Mouse (Mus musculus): ENCODE measurements around the gene Ctnnbl1. TPM values are rescaled to one million over a fixed set of nuclear protein-coding genes. Genes with fewer than 3 reads are reported as not detected.

Ctnnbl1 gene
- polyA plus RNA-seq, 1 experiment from 2014 or later, result 62.7 TPM

DNA sequence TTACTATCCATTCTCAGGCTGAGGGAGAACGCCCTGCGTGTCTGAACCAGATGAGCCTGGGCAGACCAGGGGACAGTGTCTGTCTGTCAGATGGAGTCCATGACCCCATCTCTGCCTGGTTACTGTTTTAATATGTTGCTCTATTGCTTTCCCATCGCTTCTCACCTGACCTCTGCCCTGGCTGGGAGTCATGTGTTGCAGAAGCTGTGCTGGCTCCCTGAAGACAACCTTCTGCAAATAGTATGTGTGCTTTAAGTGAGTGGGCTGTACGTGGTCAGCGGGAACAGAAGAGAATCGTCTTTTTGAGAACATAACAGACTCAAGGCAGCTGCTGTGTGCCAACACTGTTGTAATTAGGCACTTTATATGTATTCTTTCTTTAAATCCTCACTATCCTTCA lies 47.0 kb downstream of the Ctnnbl1 start:
- H3K27me3 ChIP-seq (ENCODE audit: control insufficient read depth, insufficient read depth, low read depth, low read length), result no peaks in the 10 kb centered on the region
- H3K4me3 ChIP-seq (ENCODE audit: low read depth, low read length), result no peak overlapping the region
- H3K4me2 ChIP-seq (ENCODE audit: low read length), result no peak overlapping the region
- ATAC-seq, result no peak
- H3K27ac ChIP-seq (ENCODE audit: low read length), result no peak overlapping the region
- no peak overlapping the region for H3K9ac ChIP-seq (ENCODE audit: low read depth, low read length)
- 89% methylated on average over 6 of the region's 6 CpGs for WGBS
- H3K4me1 ChIP-seq (ENCODE audit: control insufficient read depth, insufficient read depth, low read length), result peaks cover 9% of the 10 kb centered on the region
- H3K36me3 ChIP-seq (ENCODE audit: control insufficient read depth, insufficient read depth, low read length), result no peaks in the 10 kb centered on the region; the same call in 1 of the 2 replicates
- H3K9me3 ChIP-seq (replicated peaks; ENCODE audit: control insufficient read depth, low read length, poor library complexity, severe bottlenecking), result no peaks in the 10 kb centered on the region

DNA sequence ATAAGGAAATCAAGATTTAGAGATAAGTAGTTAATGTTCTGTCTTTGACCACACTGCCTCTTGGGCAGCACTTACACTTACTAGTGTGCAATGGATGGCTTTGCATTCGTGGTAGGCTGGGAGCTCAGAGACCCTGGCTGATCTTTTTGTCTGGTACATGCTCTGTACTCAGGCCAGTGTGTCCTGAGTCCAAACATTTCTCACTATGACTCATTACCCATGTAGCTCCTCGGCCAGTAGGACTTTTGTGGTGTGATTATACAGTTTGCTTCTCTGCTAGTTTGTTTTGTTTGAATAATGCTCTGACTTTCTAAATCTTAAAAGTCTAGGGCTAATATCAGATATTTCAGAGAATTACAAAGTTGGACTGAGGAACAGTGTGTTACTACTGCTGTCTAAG lies 47.4 kb downstream of the Ctnnbl1 start:
- Histone ChIP-seq H3K9ac (ENCODE audit: low read depth, low read length) (no peak overlapping the region), H3K4me3 (ENCODE audit: low read depth, low read length) (no peak overlapping the region), H3K4me2 (ENCODE audit: low read length) (no peak overlapping the region), H3K27ac (ENCODE audit: low read length) (no peak overlapping the region), H3K9me3 (replicated peaks; ENCODE audit: control insufficient read depth, low read length, poor library complexity, severe bottlenecking) (no peaks in the 10 kb centered on the region), H3K36me3 (ENCODE audit: control insufficient read depth, insufficient read depth, low read length) (no peaks in the 10 kb centered on the region; the same call in 1 of the 2 replicates), H3K27me3 (ENCODE audit: control insufficient read depth, insufficient read depth, low read depth, low read length) (no peaks in the 10 kb centered on the region), H3K4me1 (ENCODE audit: control insufficient read depth, insufficient read depth, low read length) (peaks cover 10% of the 10 kb centered on the region)
- ATAC-seq, result no peak
- WGBS, result 77% methylated on average over 2 of the region's 2 CpGs

DNA sequence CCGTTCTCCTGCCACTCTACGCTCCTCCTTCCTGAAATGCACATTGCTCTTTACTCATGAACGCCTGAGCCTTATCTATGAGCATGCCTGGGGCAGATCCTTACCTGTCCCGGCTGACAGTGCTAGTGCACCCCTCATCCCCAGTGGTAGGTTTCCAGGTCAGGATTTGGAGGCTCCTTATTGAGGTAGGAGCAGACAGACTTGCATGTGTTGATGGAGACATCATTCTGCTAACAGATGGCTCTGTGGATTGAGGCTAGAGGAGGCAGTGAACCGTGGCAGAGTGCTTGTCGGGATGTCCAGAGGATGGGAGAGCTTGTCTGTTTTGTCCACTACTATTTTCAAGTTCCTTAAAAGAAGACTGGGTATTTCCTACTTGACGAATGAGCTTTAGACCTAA lies 52.0 kb downstream of the Ctnnbl1 start:
- H3K4me3 ChIP-seq (ENCODE audit: low read depth, low read length), result no peak overlapping the region
- H3K4me1 ChIP-seq (ENCODE audit: control insufficient read depth, insufficient read depth, low read length), result peaks cover 18% of the 10 kb centered on the region
- no peaks in the 10 kb centered on the region for H3K27me3 ChIP-seq (ENCODE audit: control insufficient read depth, insufficient read depth, low read depth, low read length)
- H3K9ac ChIP-seq (ENCODE audit: low read depth, low read length), result peak overlapping the region; percentile 36; the same call in 1 of the 2 replicates
- 71% methylated on average over 7 of the region's 7 CpGs for WGBS
- no peak overlapping the region for H3K27ac ChIP-seq (ENCODE audit: low read length)
- peak; percentile 22; the same call in 1 of the 2 replicates for ATAC-seq
- no peaks in the 10 kb centered on the region for H3K36me3 ChIP-seq (ENCODE audit: control insufficient read depth, insufficient read depth, low read length)
- no peak overlapping the region for H3K4me2 ChIP-seq (ENCODE audit: low read length)
- no peaks in the 10 kb centered on the region for H3K9me3 ChIP-seq (replicated peaks; ENCODE audit: control insufficient read depth, low read length, poor library complexity, severe bottlenecking)

DNA sequence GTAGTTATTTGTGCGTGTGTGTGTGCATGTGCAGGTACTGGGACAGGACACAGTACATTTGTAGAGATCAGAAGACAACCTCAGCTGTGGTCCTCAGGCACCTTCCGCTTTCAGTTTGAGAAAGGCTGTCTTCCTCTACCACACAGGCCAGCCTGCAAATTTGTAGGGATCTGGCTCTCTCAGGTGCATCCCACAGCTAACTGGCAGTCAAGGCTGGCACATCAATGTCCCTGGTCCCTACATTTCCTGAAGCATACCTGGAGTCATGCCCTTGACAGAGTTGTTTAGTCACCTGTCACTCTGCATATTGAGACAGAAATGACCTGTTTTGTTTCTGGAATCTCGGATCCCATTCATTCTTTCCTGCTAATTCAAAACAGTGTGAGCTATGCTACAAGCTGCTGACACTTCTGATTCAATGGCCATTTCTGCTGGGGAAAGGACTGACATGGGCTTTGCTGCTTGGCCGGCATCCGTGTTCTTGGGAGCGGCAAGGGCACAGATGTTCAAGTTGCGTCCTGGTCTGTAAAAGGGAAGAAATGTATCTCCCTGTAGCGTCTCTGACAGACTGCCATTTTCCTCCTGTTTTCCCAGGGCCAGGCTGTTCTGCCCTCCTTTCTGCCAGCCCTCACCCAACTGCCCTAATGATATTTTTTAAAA lies 53.8 kb downstream of the Ctnnbl1 start:
- Histone ChIP-seq H3K27me3 (ENCODE audit: control insufficient read depth, insufficient read depth, low read depth, low read length) (no peaks in the 10 kb centered on the region), H3K27ac (ENCODE audit: low read length) (peak overlapping the region; percentile 9)

DNA sequence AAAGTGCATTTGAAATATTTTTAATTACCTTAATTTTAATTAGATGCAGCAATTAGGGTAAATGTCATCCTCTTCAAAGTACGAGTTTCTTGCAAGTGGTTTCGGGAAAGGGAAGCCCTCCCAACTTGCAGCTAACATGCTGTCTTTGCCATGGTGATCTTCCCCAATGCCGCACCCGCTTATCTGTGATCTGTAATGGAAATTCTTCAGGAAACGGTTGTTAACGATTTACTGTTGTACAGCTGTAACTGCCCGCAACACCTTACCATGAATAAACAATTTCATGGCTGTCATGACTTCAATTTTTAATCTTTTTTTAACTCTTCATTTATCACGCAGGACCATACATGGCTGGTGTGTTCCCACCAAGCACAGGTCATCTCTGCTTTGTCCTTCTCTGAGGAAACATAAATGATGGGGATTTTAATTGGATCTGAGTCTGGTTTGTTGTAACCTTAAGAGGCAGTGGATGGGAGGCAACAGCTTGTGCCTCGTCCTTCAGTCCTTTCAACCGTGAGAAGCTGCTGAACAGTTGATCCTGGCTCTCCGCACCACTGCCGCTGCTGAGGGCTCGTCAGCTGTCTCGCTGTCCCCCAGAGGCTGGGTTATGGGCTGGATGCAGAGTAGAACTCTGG lies 54.4 kb downstream of the Ctnnbl1 start:
- Histone ChIP-seq H3K4me2 (ENCODE audit: low read length) (no peak overlapping the region), H3K27ac (ENCODE audit: low read length) (peak overlapping the region; percentile 9), H3K9ac (ENCODE audit: low read depth, low read length) (no peak overlapping the region), H3K9me3 (replicated peaks; ENCODE audit: control insufficient read depth, low read length, poor library complexity, severe bottlenecking) (no peaks in the 10 kb centered on the region), H3K27me3 (ENCODE audit: control insufficient read depth, insufficient read depth, low read depth, low read length) (no peaks in the 10 kb centered on the region), H3K4me3 (ENCODE audit: low read depth, low read length) (no peak overlapping the region), H3K4me1 (ENCODE audit: control insufficient read depth, insufficient read depth, low read length) (peaks cover 18% of the 10 kb centered on the region), H3K36me3 (ENCODE audit: control insufficient read depth, insufficient read depth, low read length) (no peaks in the 10 kb centered on the region)
- 36% methylated on average over 14 of the region's 14 CpGs for whole genome bisulfite sequencing
- ATAC-seq, result no peak

More for the DNA sequence above, 53.8 kb downstream of the Ctnnbl1 start:
- no peak for ATAC-seq
- Histone ChIP-seq H3K9me3 (replicated peaks; ENCODE audit: control insufficient read depth, low read length, poor library complexity, severe bottlenecking) (no peaks in the 10 kb centered on the region), H3K4me1 (ENCODE audit: control insufficient read depth, insufficient read depth, low read length) (peaks cover 18% of the 10 kb centered on the region), H3K36me3 (ENCODE audit: control insufficient read depth, insufficient read depth, low read length) (no peaks in the 10 kb centered on the region), H3K4me3 (ENCODE audit: low read depth, low read length) (no peak overlapping the region), H3K4me2 (ENCODE audit: low read length) (no peak overlapping the region), H3K9ac (ENCODE audit: low read depth, low read length) (no peak overlapping the region)
- WGBS, result 74% methylated on average over 8 of the region's 8 CpGs

DNA sequence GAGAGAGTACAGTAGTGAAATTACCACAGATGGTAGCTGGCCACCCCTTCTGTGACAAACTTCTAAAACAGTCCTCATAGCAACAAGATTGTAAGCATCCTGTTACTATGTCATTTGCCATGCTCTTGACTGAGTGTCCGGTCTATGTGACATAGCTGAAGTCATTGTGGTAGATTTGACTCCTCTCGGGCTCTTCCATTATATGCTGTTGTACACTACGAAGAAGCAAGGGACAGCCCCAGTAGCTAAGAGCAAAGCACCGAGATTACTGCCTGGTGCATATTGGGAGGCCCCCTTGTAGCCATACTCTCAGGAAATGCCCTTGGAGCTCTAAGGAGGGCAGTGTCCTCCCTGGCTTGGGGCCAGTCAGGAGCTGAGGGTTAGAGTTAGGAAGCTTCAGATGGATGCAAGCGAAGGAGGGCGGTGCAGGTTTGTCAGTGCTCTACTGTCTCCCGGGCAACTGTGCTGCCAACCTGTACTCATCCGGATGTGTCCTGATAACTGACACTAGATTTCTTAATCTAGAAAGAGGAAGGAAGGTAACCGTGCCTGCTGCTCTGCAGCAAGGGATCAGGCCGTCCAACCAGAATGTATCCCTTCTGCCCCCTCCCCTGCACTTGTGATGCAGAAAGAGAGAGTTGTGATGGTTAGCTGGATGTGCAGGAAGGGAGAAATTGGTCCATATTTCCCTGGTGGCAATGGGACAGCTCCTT lies 55.8 kb downstream of the Ctnnbl1 start:
- no peaks in the 10 kb centered on the region for H3K9me3 ChIP-seq (replicated peaks; ENCODE audit: control insufficient read depth, low read length, poor library complexity, severe bottlenecking)
- H3K27ac ChIP-seq (ENCODE audit: low read length), result no peak overlapping the region
- H3K27me3 ChIP-seq (ENCODE audit: control insufficient read depth, insufficient read depth, low read depth, low read length), result no peaks in the 10 kb centered on the region
- H3K4me1 ChIP-seq (ENCODE audit: control insufficient read depth, insufficient read depth, low read length), result peaks cover 18% of the 10 kb centered on the region
- H3K36me3 ChIP-seq (ENCODE audit: control insufficient read depth, insufficient read depth, low read length), result no peaks in the 10 kb centered on the region
- ATAC-seq, result no peak
- no peak overlapping the region for H3K9ac ChIP-seq (ENCODE audit: low read depth, low read length)
- H3K4me3 ChIP-seq (ENCODE audit: low read depth, low read length), result no peak overlapping the region
- 82% methylated on average over 10 of the region's 10 CpGs for WGBS
- H3K4me2 ChIP-seq (ENCODE audit: low read length), result no peak overlapping the region

DNA sequence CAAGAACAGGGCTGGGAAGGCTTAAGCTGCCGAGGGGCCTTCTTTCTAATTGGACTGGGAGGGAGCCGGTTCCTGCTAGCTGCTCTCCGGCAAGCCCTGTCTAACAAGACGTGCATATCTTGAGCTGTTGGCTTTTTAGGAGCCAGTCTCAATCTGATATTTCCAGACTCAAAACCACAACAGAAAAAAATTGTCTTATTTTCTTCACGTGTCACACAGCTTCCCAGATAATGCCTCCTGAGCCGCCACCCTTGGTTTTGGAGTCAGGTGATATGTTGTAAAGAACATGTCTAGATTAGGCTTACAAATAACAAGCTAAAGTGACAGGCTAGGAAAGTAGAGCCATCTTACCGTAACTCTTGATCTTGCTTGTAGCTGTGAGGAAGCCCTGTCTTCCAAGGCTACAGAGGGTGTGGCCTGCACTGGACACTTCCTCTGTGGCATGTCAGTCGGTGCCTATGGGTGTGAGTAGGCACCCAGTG lies 56.7 kb downstream of the Ctnnbl1 start:
- peak overlapping the region; percentile 23; the same call in 1 of the 2 replicates for H3K27ac ChIP-seq (ENCODE audit: low read length)
- H3K4me2 ChIP-seq (ENCODE audit: low read length), result no peak overlapping the region
- no peak for ATAC-seq
- no peaks in the 10 kb centered on the region for H3K9me3 ChIP-seq (replicated peaks; ENCODE audit: control insufficient read depth, low read length, poor library complexity, severe bottlenecking)
- no peaks in the 10 kb centered on the region for H3K27me3 ChIP-seq (ENCODE audit: control insufficient read depth, insufficient read depth, low read depth, low read length)
- H3K9ac ChIP-seq (ENCODE audit: low read depth, low read length), result no peak overlapping the region
- 56% methylated on average over 8 of the region's 8 CpGs for WGBS
- H3K4me3 ChIP-seq (ENCODE audit: low read depth, low read length), result no peak overlapping the region
- peaks cover 18% of the 10 kb centered on the region for H3K4me1 ChIP-seq (ENCODE audit: control insufficient read depth, insufficient read depth, low read length)
- H3K36me3 ChIP-seq (ENCODE audit: control insufficient read depth, insufficient read depth, low read length), result 0 out of 2 replicates have a peak, but pooled peaks cover 1% of the 10 kb centered on the region

DNA sequence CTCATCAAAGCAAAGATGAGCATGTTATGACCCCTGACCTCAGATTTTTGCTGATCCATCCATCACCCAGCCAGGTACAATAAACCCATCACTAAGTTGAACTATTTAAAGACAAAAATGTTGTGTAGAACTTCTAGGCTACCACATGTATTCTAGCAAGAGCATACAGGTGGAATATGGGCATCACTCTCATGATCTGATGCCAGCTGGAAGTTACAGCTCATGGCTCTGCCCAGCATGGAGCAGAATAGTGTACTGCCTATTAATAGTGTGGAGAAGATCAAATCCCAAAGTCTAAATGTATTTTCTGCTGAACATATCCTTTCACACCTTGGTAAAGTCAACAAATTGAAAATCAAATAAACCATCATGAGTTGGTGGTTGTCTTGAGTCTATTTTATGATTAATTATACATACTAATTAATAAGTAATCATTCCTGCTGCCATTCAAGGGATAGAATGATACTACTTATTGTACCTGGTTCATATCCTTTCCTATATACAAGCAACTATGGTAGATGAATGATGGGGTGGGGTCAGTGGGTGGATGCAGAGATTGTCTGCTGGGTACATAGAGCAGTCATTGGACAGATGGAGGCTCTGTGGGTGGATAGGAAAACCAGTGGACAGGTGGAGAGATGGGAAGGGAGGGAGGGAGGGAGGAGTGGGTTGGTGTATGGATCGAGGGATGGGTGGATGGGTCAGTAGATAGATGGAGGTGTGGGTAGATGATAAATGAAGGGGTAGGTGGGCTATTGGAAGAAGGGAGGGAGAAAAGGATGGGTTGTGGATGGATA lies 58.6 kb downstream of the Ctnnbl1 start:
- Histone ChIP-seq H3K27me3 (ENCODE audit: control insufficient read depth, insufficient read depth, low read depth, low read length) (no peaks in the 10 kb centered on the region), H3K4me3 (ENCODE audit: low read depth, low read length) (no peak overlapping the region), H3K4me2 (ENCODE audit: low read length) (no peak overlapping the region), H3K4me1 (ENCODE audit: control insufficient read depth, insufficient read depth, low read length) (peaks cover 21% of the 10 kb centered on the region), H3K36me3 (ENCODE audit: control insufficient read depth, insufficient read depth, low read length) (0 out of 2 replicates have a peak, but pooled peaks cover 2% of the 10 kb centered on the region), H3K27ac (ENCODE audit: low read length) (no peak overlapping the region), H3K9me3 (replicated peaks; ENCODE audit: control insufficient read depth, low read length, poor library complexity, severe bottlenecking) (no peaks in the 10 kb centered on the region), H3K9ac (ENCODE audit: low read depth, low read length) (no peak overlapping the region)
- WGBS, result 92% methylated on average over 1 of the region's 1 CpGs
- no peak for ATAC-seq

Measured in midbrain, embryonic 16.5 days (tissue).